Mouse (Mus musculus) kidney, postnatal 0 days (tissue): ENCODE measurements around the gene Tnr. TPM values are rescaled to one million over a fixed set of nuclear protein-coding genes. Genes with fewer than 3 reads are reported as not detected.

Source experiments
- ATAC-seq: fragments of 200-750 bp; cut with Nextera tagmentation; replicated peaks from 2 replicates; pipeline ENCODE4 v1.8.0; 2017; ENCODE audit warnings: low read depth, moderate number of reproducible peaks, moderate TSS enrichment, moderate library complexity; ENCODE audit not compliant: low FRiP score
- DNase-seq: peaks from one replicate; pipeline ENCODE4 v3.0.0-alpha.2; 2016; ENCODE audit warnings: low spot score
- H3K27ac ChIP-seq: fragments of 300-500 bp; sonication (generic); 2 replicates; pipeline ENCODE4 v1.5.1; 2014; ENCODE audit warnings: mild to moderate bottlenecking
- H3K27me3 ChIP-seq: fragments of 300-500 bp; sonication (generic); 2 replicates; pipeline ENCODE4 v1.6.1; 2014; ENCODE audit warnings: low read length, mixed read lengths; ENCODE audit not compliant: insufficient read depth
- H3K36me3 ChIP-seq: fragments of 300-500 bp; sonication (generic); 2 replicates; pipeline ENCODE4 v1.6.1; 2014; ENCODE audit warnings: low read length, mixed read lengths; ENCODE audit not compliant: insufficient read depth
- H3K4me1 ChIP-seq: fragments of 300-500 bp; sonication (generic); replicated peaks from 2 replicates; pipeline ENCODE4 v1.6.1; 2014; ENCODE audit warnings: antibody characterized with exemption, low read length, mixed read lengths; ENCODE audit not compliant: insufficient read depth
- H3K4me2 ChIP-seq: fragments of 300-500 bp; sonication (generic); 2 replicates; pipeline ENCODE4 v1.6.1; 2014; ENCODE audit warnings: mild to moderate bottlenecking, low read length, moderate library complexity, mixed read lengths
- H3K4me3 ChIP-seq: fragments of 300-500 bp; sonication (generic); replicated peaks from 2 replicates; pipeline ENCODE4 v1.5.1; 2014; ENCODE audit warnings: low read depth, low read length
- H3K9ac ChIP-seq: fragments of 300-500 bp; sonication (generic); 2 replicates; pipeline ENCODE4 v1.6.1; 2014; ENCODE audit warnings: low read depth, low read length
- H3K9me3 ChIP-seq: fragments of 300-500 bp; sonication (generic); replicated peaks from 2 replicates; pipeline ENCODE4 v1.6.1; 2016; ENCODE audit warnings: low read length, inconsistent platforms, mixed read lengths
- CTCF ChIP-seq: IDR thresholded peaks from 2 replicates; pipeline ENCODE4 v1.5.1; 2016; ENCODE audit warnings: antibody characterized with exemption, low read depth, mild to moderate bottlenecking, moderate library complexity
- WGBS: fragments of 180-500 bp; shearing (Covaris S2); extraction: QIAGEN DNeasy Blood & Tissue Kit; methylation state at CpG from one replicate; pipeline ENCODE4 v1.1.7; 2014; 5-methylcytosine and 5-hydroxymethylcytosine counted together
- polyA plus RNA-seq: library from polyadenylated mRNA; unstranded; fragments of >200 nt; fragmentation: Nextera tagmentation; extraction: Ambion mirVana; gene quantifications from 2 replicates; pipeline ENCODE4 v1.2.1, GENCODE M21; 2015

The Tnr gene
- polyA plus RNA-seq, 1 experiment from 2014 or later, result not detected

DNA sequence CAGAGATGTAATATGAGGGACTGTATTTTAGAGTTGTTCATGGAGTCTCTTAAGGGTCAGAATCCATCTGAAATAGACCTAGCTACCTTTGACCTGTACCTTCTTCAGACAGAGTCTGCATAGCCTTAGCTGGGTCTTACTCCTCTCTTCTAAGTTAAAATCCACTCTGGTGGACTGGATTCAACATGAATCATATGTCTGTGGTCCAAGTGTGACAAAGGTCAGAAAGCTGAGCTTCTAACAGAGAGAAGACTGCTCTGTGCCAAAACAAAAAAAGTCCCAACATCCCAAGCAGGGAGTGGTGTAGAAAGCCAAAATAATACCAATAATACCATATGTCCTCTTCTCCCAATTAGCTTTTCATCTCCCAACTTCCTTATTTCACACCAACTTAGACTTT is 444.8 kb downstream of the Tnr start:
- Histone ChIP-seq H3K4me3 (no peak overlapping the region), H3K36me3 (no peaks in the 10 kb centered on the region), H3K4me1 (no peaks in the 10 kb centered on the region), H3K27me3 (no peaks in the 10 kb centered on the region), H3K4me2 (no peak overlapping the region), H3K27ac (no peak overlapping the region), H3K9me3 (no peaks in the 10 kb centered on the region), H3K9ac (no peak overlapping the region)
- ATAC-seq (no peak), DNase-seq (no peak)
- no peak for TF ChIP-seq CTCF

GRCm38 (mm10) chr1:159977786-159978185 is 454.2 kb downstream of the Tnr start:
- Histone ChIP-seq H3K9me3 (no peaks in the 10 kb centered on the region), H3K9ac (no peak overlapping the region), H3K27me3 (no peaks in the 10 kb centered on the region), H3K36me3 (no peaks in the 10 kb centered on the region), H3K27ac (no peak overlapping the region), H3K4me1 (no peaks in the 10 kb centered on the region), H3K4me2 (no peak overlapping the region), H3K4me3 (no peak overlapping the region)
- WGBS, result 50% methylated on average over 2 of the region's 2 CpGs
- DNase-seq (no peak), ATAC-seq (no peak)
- TF ChIP-seq CTCF, result no peak

GRCm38 (mm10) chr1:159979096-159979495 is 455.5 kb downstream of the Tnr start:
- Histone ChIP-seq H3K4me3 (no peak overlapping the region), H3K9ac (no peak overlapping the region), H3K36me3 (no peaks in the 10 kb centered on the region), H3K4me1 (no peaks in the 10 kb centered on the region), H3K27me3 (no peaks in the 10 kb centered on the region), H3K9me3 (no peaks in the 10 kb centered on the region), H3K4me2 (no peak overlapping the region), H3K27ac (no peak overlapping the region)
- TF ChIP-seq CTCF, result no peak
- 66% methylated on average over 2 of the region's 2 CpGs for WGBS
- DNase-seq, result peak; percentile 65
- no peak for ATAC-seq

DNA sequence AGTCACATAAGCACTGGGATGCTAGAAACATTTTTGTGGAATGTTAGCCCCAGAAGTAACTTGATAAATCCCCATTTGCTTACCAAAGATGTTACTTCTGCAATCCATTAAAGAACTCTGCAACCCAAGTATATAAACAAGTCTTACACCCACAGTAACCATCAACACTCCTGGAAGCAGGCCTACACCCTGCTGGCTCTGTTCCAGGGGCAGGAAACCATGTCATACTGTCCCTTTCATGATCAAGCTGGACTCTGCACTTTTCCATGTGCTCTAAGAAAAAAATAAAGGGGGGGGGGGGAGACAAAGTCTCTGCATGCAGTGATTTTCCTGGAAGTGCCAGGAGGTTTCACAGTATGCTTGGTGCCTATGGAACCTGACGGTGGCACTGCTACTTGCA is 456.8 kb downstream of the Tnr start:
- Histone ChIP-seq H3K36me3 (no peaks in the 10 kb centered on the region), H3K4me2 (no peak overlapping the region), H3K4me1 (no peaks in the 10 kb centered on the region), H3K27ac (no peak overlapping the region), H3K27me3 (no peaks in the 10 kb centered on the region), H3K9ac (no peak overlapping the region), H3K9me3 (no peaks in the 10 kb centered on the region), H3K4me3 (no peak overlapping the region)
- ATAC-seq (no peak), DNase-seq (peak; percentile 14)
- TF ChIP-seq CTCF, result no peak
- 71% methylated on average over 1 of the region's 1 CpGs for WGBS
